ENCODE assay signal across 8 mouse cellular contexts in the genomic region with DNA sequence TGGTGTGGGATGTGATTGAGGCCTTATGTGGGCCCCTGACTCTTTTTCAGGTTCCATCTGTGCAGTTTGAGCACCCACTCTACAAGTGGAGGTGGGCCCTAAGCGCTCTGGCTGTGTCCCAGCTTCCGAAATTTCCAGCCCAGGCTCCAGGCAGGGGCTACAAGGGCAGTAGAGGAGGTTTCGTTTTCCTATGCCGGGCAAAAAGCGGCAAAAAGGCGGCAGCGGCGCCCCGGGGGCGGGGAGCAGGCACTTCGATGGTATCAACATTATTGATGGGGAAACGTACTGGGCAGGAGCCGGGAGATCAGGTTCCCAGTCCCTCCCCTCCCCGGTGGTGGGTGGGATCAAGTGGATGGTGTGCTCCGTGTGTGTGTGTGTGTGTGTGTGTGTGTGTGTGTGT. TPM values are rescaled to one million over a fixed set of nuclear protein-coding genes. Genes with fewer than 3 reads are reported as not detected.
A peak's percentile ranks its signal among the peaks of the same experiment; 100 is the strongest.
DNase-seq lines count a peak whose midpoint lies in the region; ATAC-seq and TF ChIP-seq lines count a peak whose summit lies in the region.
"Had no signal": no experiment of that assay in that cellular context is flagged by ENCODE, and none has a peak within 500 bp of the region (broad histone marks: within the 10 kb centered on the region; RNA-seq: fewer than 3 reads in every experiment).

No protein-coding gene starts in this region.

- no peak for ATAC-seq in forebrain, postnatal 0 days
- ATAC-seq in neural tube, embryonic 11.5 days (ENCODE audit: insufficient read depth, low FRiP score, low TSS enrichment), result no peak
- ATAC-seq in monocyte, adult 5-6 weeks (replicated peaks; ENCODE audit: insufficient number of reproducible peaks, low FRiP score, low TSS enrichment, poor library complexity, severe bottlenecking), result no peak

- H3K27me3 ChIP-seq in forebrain, postnatal 0 days (ENCODE audit: insufficient read depth, low read length), result peaks cover 15% of the 10 kb centered on the region
- H3K27me3 ChIP-seq in neural tube, embryonic 11.5 days (ENCODE audit: control insufficient read depth, insufficient read depth, low read length), result peaks cover 4% of the 10 kb centered on the region; the same call in 1 of the 2 replicates

- peak overlapping the region; percentile 40; the same call in 1 of the 2 replicates for H3K27ac ChIP-seq in forebrain, postnatal 0 days (ENCODE audit: low read depth, low read length)
- peak overlapping the region; percentile 99 for H3K27ac ChIP-seq in neural tube, embryonic 11.5 days (ENCODE audit: low read depth, low read length)

- no peaks in the 10 kb centered on the region for H3K9me3 ChIP-seq in forebrain, postnatal 0 days (ENCODE audit: low read length)
- no peaks in the 10 kb centered on the region for H3K9me3 ChIP-seq in neural tube, embryonic 11.5 days (ENCODE audit: control insufficient read depth, low read length)
- H3K9me3 ChIP-seq: megakaryocyte, embryonic 14.5 days had no signal

- TF ChIP-seq CTCF in forebrain, postnatal 0 days (IDR thresholded peaks at IDR 0.05; ENCODE audit: low read depth), result no peak

- DNase-seq in retina, postnatal 1 day, result peak; percentile 37
- no peak for DNase-seq in retina, embryonic 14.5 days (ENCODE audit: low spot score)
- DNase-seq in forebrain, postnatal 0 days, result peak; percentile 46
- DNase-seq in kidney, postnatal 25 days, result peak; percentile 65 to 87
- DNase-seq in neural tube, embryonic 11.5 days (ENCODE audit: low spot score), result peak; percentile 82
- DNase-seq in natural killer cell, adult 2 months (ENCODE audit: low spot score in 2 of 2), result no peak

- no peaks in the 10 kb centered on the region for H3K36me3 ChIP-seq in forebrain, postnatal 0 days (ENCODE audit: insufficient read depth)
- H3K36me3 ChIP-seq in neural tube, embryonic 11.5 days (ENCODE audit: control insufficient read depth, insufficient read depth, low read length), result no peaks in the 10 kb centered on the region

- H3K9ac ChIP-seq in forebrain, postnatal 0 days, result no peak overlapping the region
- peak overlapping the region; percentile 99 for H3K9ac ChIP-seq in neural tube, embryonic 11.5 days (ENCODE audit: low read length)

- H3K4me1 ChIP-seq in forebrain, postnatal 0 days (ENCODE audit: insufficient read depth), result peaks cover 9% of the 10 kb centered on the region; the same call in 1 of the 2 replicates
- H3K4me1 ChIP-seq in neural tube, embryonic 11.5 days (ENCODE audit: control insufficient read depth, insufficient read depth, low read length), result peaks cover 5% of the 10 kb centered on the region; the same call in 1 of the 2 replicates

- H3K4me2 ChIP-seq in forebrain, postnatal 0 days (ENCODE audit: low read depth), result peak overlapping the region; percentile 82
- peak overlapping the region; percentile 47 for H3K4me2 ChIP-seq in neural tube, embryonic 11.5 days (ENCODE audit: low read depth)

- 3% methylated on average over 14 of the region's 15 CpGs for WGBS in forebrain, postnatal 0 days
- WGBS in neural tube, embryonic 11.5 days, result under 1% methylated on average over 14 of the region's 15 CpGs

- H3K4me3 ChIP-seq in forebrain, postnatal 0 days (ENCODE audit: low read depth, low read length), result 0 out of 2 replicates have a peak overlapping the region, but pooled peaks have one; percentile 5
- H3K4me3 ChIP-seq in neural tube, embryonic 11.5 days (ENCODE audit: low read depth, low read length), result peak overlapping the region; percentile 86
- H3K4me3 ChIP-seq: megakaryocyte, embryonic 14.5 days had no signal

RNA-seq across cellular contexts. Expression of a gene that starts 2.3 kb away (rescaled TPM):
- total RNA-seq in forebrain, postnatal 0 days (2014; rRNA removed), result 9.3 and 11.1 TPM in 2 replicates
- polyA plus RNA-seq in forebrain, postnatal 0 days (2015; fragmentation: Nextera tagmentation; extraction: Ambion mirVana), result 3.1 and 4.7 TPM in 2 replicates
- polyA plus RNA-seq in neural tube, embryonic 11.5 days (2014; fragmentation: Nextera tagmentation; extraction: Ambion mirVana), result 32.3 and 35.2 TPM in 2 replicates
- total RNA-seq in monocyte, adult 5-6 weeks (2017), result not detected in 3 replicates

Comparison
In these comparisons a context has a peak if more than half of its experiments do, and no peak if none do; other contexts are left out.
1. DNase-seq: peak in retina, postnatal 1 day (single experiment), forebrain, postnatal 0 days (single experiment), kidney, postnatal 25 days (2 of 2) and neural tube, embryonic 11.5 days (single experiment); none in retina, embryonic 14.5 days (single experiment) and natural killer cell, adult 2 months (0 of 2).
2. RNA of a gene that starts 2.3 kb away (total RNA-seq): 9.3 to 11.1 TPM in forebrain, postnatal 0 days; not detected in monocyte, adult 5-6 weeks; every median in the first group is over 10 times any median in the second.